Mouse (Mus musculus): ENCODE results near the gene Slc1a5. TPM values are rescaled to one million over a fixed set of nuclear protein-coding genes. Genes with fewer than 3 reads are reported as not detected.

The Slc1a5 gene
- total and polyA plus RNA-seq, 3 experiments = 115 to 245 (median 174) TPM

DNA sequence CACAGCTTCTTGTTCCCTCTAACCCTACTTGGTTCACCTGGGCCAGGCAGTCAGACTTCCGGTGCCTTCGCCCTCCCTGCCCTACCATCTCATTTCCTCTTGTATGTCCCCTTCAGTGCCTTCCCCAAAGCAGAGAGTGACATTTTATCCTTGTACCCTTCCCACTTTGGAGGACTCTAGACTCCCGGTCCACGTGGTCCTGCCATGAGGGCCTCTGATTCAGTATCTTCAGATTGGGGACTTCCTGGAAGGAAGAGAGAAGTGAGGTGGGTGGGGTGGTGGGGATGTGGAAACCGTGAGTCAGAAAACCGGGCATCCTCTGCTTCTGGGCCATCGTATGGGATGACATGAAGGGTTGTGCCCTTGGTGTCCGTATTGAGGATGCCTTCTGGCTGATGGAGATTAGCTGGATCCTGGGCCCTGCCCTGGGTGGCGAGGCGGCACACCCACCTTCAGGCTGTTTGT is 2.1 kb downstream of the Slc1a5 start:
- in situ Hi-C loops (cut with MboI; ENCODE audit: low pct_ligation_motif_present, low pct_unique_long_range_greater_than_20kb, low sequenced_read_pairs) (loop anchor here (5.0 to 25.0 kb wide), 2 partner anchors 36 to 846 kb away; partner anchors contain the start of gene Nop53), dilution Hi-C loops (cut with MboI; ENCODE audit: extremely low pct_ligation_motif_present, extremely low pct_unique_long_range_greater_than_20kb, low sequenced_read_pairs) (no loop called here)
- H3K4me2 ChIP-seq (ENCODE audit: insufficient read depth, low read depth, poor library complexity, severe bottlenecking) = peak overlapping the region; percentile 68
- H3K4me3 ChIP-seq (replicated peaks in 1 of 3; ENCODE audit: low read depth in 2 of 3, low read length in 2 of 3, poor library complexity in 1 of 3) = peak overlapping the region; percentile 76 to 99 (median 79)
- peaks cover 7 to 31% of the 10 kb centered on the region in 2 experiments for H3K4me1 ChIP-seq (ENCODE audit: control insufficient read depth in 1 of 2, insufficient read depth in 2 of 2)
- H3K27ac ChIP-seq (ENCODE audit: insufficient read depth, low read depth) = peak overlapping the region; percentile 84
- peak; percentile 69 for TF ChIP-seq ELF1 (IDR thresholded peaks at IDR 0.05; ENCODE audit: low read depth, low read length)
- TF ChIP-seq ZMIZ1 (IDR thresholded peaks at IDR 0.05; ENCODE audit: low read depth, low read length) = no peak
- TF ChIP-seq MAZ (IDR thresholded peaks at IDR 0.05; ENCODE audit: low read depth, low read length) = no peak
- peak; percentile 63; the same call in 1 of the 2 replicates for TF ChIP-seq SIN3A (IDR thresholded peaks at IDR 0.05; ENCODE audit: low read length)
- TF ChIP-seq HCFC1 (IDR thresholded peaks at IDR 0.05; ENCODE audit: low read depth, low read length) = peak; percentile 68
- peak; percentile 44; the same call in 1 of the 2 replicates for TF ChIP-seq POLR2A (IDR thresholded peaks at IDR 0.05; ENCODE audit: low read depth, low read length)
- TF ChIP-seq JUND (conservative IDR thresholded peaks at IDR 0.05; ENCODE audit: low read depth, low read length) = 0 out of 2 replicates have a peak, but pooled peaks have one; percentile 11
- no peak for TF ChIP-seq NRF1 (IDR thresholded peaks at IDR 0.05; ENCODE audit: low read depth, low read length)
- 0 out of 2 replicates have a peak, but pooled peaks have one; percentile 6 for TF ChIP-seq KAT2A (IDR thresholded peaks at IDR 0.05; ENCODE audit: insufficient replicate concordance, low read length)
- peak; percentile 96 for TF ChIP-seq MYC (IDR thresholded peaks at IDR 0.05; ENCODE audit: low read depth, low read length)
- TF ChIP-seq TBP (conservative IDR thresholded peaks at IDR 0.05; ENCODE audit: low read depth, low read length) = 0 out of 2 replicates have a peak, but pooled peaks have one; percentile 27
- peak; percentile 39; the same call in 1 of the 2 replicates for TF ChIP-seq ETS1 (conservative IDR thresholded peaks at IDR 0.05; ENCODE audit: low read depth, low read length)
- no peak for TF ChIP-seq PAX5 (IDR thresholded peaks at IDR 0.05; ENCODE audit: low read length)
- TF ChIP-seq BHLHE40 (IDR thresholded peaks at IDR 0.05; ENCODE audit: low read depth, low read length) = no peak; the same call in 1 of the 2 replicates
- peak; percentile 90 for TF ChIP-seq MAX (IDR thresholded peaks at IDR 0.05; ENCODE audit: low read length)
- TF ChIP-seq SMC3 (IDR thresholded peaks at IDR 0.05; ENCODE audit: low read depth, low read length) = no peak
- TF ChIP-seq MXI1 (IDR thresholded peaks at IDR 0.05; ENCODE audit: low read depth, low read length) = peak; percentile 96
- H3K9ac ChIP-seq (ENCODE audit: insufficient read depth, low read depth) = peak overlapping the region; percentile 74
- H3K9me3 ChIP-seq (replicated peaks; ENCODE audit: low read length) = no peaks in the 10 kb centered on the region
- no peaks in the 10 kb centered on the region for H3K27me3 ChIP-seq (replicated peaks)
- peaks cover 56% of the 10 kb centered on the region for H3K79me2 ChIP-seq (replicated peaks; ENCODE audit: control insufficient read depth, extremely low read depth, insufficient read depth, poor library complexity, severe bottlenecking)
- DNase-seq (ENCODE audit: extremely low read depth) = peak; percentile 67
- peaks cover 15 to 31% of the 10 kb centered on the region in 2 experiments for H3K36me3 ChIP-seq (replicated peaks in 1 of 2; ENCODE audit: control insufficient read depth in 1 of 2, insufficient read depth in 1 of 2, low read length in 1 of 2)

DNA sequence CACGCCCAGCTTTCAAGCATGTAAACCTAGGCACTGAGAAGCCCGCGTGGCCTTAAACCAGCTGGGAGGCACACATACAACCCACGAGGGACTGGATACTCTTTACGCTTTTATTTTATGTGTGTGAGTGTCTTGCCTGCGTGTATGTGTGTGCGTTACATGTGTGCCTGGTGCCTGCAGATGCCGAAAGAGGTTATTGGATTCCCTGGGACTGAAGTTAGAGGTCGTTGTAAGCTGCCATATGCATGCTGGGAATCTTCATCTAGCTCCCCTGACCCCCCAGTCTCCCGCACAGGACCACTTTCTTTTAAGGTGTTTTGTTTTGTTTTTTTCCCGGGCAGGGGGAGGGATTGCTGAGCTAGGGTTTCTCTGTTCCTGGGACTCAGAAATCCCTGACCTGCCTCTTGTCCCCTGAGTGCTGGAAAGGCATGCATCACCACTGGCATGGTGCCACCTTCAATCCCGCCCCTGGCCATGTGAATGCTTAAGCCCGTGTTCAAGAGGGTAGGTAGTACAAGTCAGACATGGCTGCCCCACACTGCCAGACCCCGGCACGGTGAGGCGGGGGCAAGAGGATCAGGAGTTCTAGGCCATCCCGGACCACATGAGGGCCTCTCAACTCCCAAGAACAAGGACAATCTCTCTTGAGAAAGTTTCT is 2.7 kb downstream of the Slc1a5 start:
- Histone ChIP-seq H3K27me3 (replicated peaks) (no peaks in the 10 kb centered on the region), H3K4me3 (replicated peaks in 1 of 3; ENCODE audit: low read depth in 2 of 3, low read length in 2 of 3, poor library complexity in 1 of 3) (peak overlapping the region; percentile 76 to 99 (median 79)), H3K36me3 (replicated peaks in 1 of 2; ENCODE audit: control insufficient read depth in 1 of 2, insufficient read depth in 1 of 2, low read length in 1 of 2) (peaks cover 17 to 35% of the 10 kb centered on the region in 2 experiments), H3K4me1 (ENCODE audit: control insufficient read depth in 1 of 2, insufficient read depth in 2 of 2) (peaks cover 7 to 36% of the 10 kb centered on the region in 2 experiments), H3K27ac (ENCODE audit: insufficient read depth, low read depth) (peak overlapping the region; percentile 84), H3K9ac (ENCODE audit: insufficient read depth, low read depth) (peak overlapping the region; percentile 74), H3K79me2 (replicated peaks; ENCODE audit: control insufficient read depth, extremely low read depth, insufficient read depth, poor library complexity, severe bottlenecking) (peaks cover 56% of the 10 kb centered on the region), H3K9me3 (replicated peaks; ENCODE audit: low read length) (no peaks in the 10 kb centered on the region), H3K4me2 (ENCODE audit: insufficient read depth, low read depth, poor library complexity, severe bottlenecking) (peak overlapping the region; percentile 68)
- DNase-seq (ENCODE audit: extremely low read depth) = no peak
- 0 out of 2 replicates have a peak, but pooled peaks have one; percentile 17 for TF ChIP-seq ZMIZ1 (IDR thresholded peaks at IDR 0.05; ENCODE audit: low read depth, low read length)
- TF ChIP-seq EP300 (IDR thresholded peaks at IDR 0.05; ENCODE audit: low read length) = no peak
- dilution Hi-C loops (cut with MboI; ENCODE audit: extremely low pct_ligation_motif_present, extremely low pct_unique_long_range_greater_than_20kb, low sequenced_read_pairs) = no loop called here
- in situ Hi-C loops (cut with MboI; ENCODE audit: low pct_ligation_motif_present, low pct_unique_long_range_greater_than_20kb, low sequenced_read_pairs) = loop anchor here (5.0 to 25.0 kb wide), 2 partner anchors 37 to 847 kb away; partner anchors contain the start of gene Nop53
